16 mouse cellular contexts compared by ENCODE assay signal in genomic region chr4:45719564-45719963, GRCm38 (mm10).
DNase-seq lines count a peak whose midpoint lies in the region; ATAC-seq and TF ChIP-seq lines count a peak whose summit lies in the region.
"Had no signal": no experiment of that assay in that cellular context is flagged by ENCODE, and none has a peak within 500 bp of the region (broad histone marks: within the 10 kb centered on the region; RNA-seq: fewer than 3 reads in every experiment).

No protein-coding gene starts in this region.

- ATAC-seq in megakaryocyte, adult 5-6 weeks (ENCODE audit: poor library complexity, severe bottlenecking), result no peak
- ATAC-seq in inflammation-experienced regulatory T-cells, adult 6 months, result peak; percentile 38
- no peak for ATAC-seq in hindbrain, postnatal 0 days
- ATAC-seq: midbrain, embryonic 13.5 days; Patski had no signal

- H3K9ac ChIP-seq in hindbrain, postnatal 0 days (replicated peaks; ENCODE audit: low read length), result no peak overlapping the region
- H3K9ac ChIP-seq: embryonic facial prominence, embryonic 13.5 days; heart, embryonic 13.5 days; hindbrain, embryonic 15.5 days; liver, embryonic 14.5 days; midbrain, embryonic 13.5 days had no signal

- peaks cover 25% of the 10 kb centered on the region for H3K4me1 ChIP-seq in megakaryocyte, embryonic 14.5 days
- H3K4me1 ChIP-seq in hindbrain, postnatal 0 days (ENCODE audit: insufficient read depth, low read length), result no peaks in the 10 kb centered on the region; the same call in 1 of the 2 replicates

- peak overlapping the region; percentile 69 for H3K4me3 ChIP-seq in megakaryocyte, embryonic 14.5 days (replicated peaks)
- no peak overlapping the region for H3K4me3 ChIP-seq in hindbrain, postnatal 0 days (ENCODE audit: low read length)
- H3K4me3 ChIP-seq: embryonic facial prominence, embryonic 13.5 days; heart, embryonic 13.5 days; hindbrain, embryonic 15.5 days; midbrain, embryonic 13.5 days had no signal

- H3K4me2 ChIP-seq in hindbrain, postnatal 0 days (ENCODE audit: low read depth, low read length), result no peak overlapping the region
- H3K4me2 ChIP-seq: embryonic facial prominence, embryonic 13.5 days; heart, embryonic 13.5 days; hindbrain, embryonic 15.5 days; midbrain, embryonic 13.5 days had no signal

- H3K27ac ChIP-seq in hindbrain, postnatal 0 days, result no peak overlapping the region
- H3K27ac ChIP-seq: embryonic facial prominence, embryonic 13.5 days; heart, embryonic 13.5 days; hindbrain, embryonic 15.5 days; liver, embryonic 14.5 days; midbrain, embryonic 13.5 days had no signal

- DNase-seq in c-Kit-positive CD71-negative TER-119-negative erythroid progenitor cells, embryonic 14.5 days (ENCODE audit: low read depth), result peak; percentile 16
- DNase-seq in thymus, postnatal 4 days, result peak; percentile 62
- DNase-seq in adipocyte (ENCODE audit: low spot score), result no peak
- no peak for DNase-seq in hindbrain, postnatal 0 days (ENCODE audit: low spot score)
- DNase-seq: cerebellum, postnatal 25 days; lung, postnatal 10 days; right cerebral cortex, postnatal 4 days had no signal

- TF ChIP-seq CTCF in hindbrain, postnatal 0 days (IDR thresholded peaks at IDR 0.05; ENCODE audit: low read depth), result no peak

- WGBS in hindbrain, postnatal 0 days, result 49% methylated on average over 3 of the region's 3 CpGs

- peaks cover 10% of the 10 kb centered on the region for H3K27me3 ChIP-seq in megakaryocyte, embryonic 14.5 days (replicated peaks)
- H3K27me3 ChIP-seq in hindbrain, postnatal 0 days (ENCODE audit: insufficient read depth, low read length), result no peaks in the 10 kb centered on the region
- H3K27me3 ChIP-seq: heart, embryonic 13.5 days; hindbrain, embryonic 15.5 days; midbrain, embryonic 13.5 days; Patski had no signal

- H3K36me3 ChIP-seq in megakaryocyte, embryonic 14.5 days (replicated peaks; ENCODE audit: low read length), result no peaks in the 10 kb centered on the region
- no peaks in the 10 kb centered on the region for H3K36me3 ChIP-seq in hindbrain, postnatal 0 days (ENCODE audit: insufficient read depth, low read length)
- H3K36me3 ChIP-seq: embryonic facial prominence, embryonic 13.5 days; heart, embryonic 13.5 days; hindbrain, embryonic 15.5 days; midbrain, embryonic 13.5 days had no signal

- H3K9me3 ChIP-seq in megakaryocyte, embryonic 14.5 days, result no peaks in the 10 kb centered on the region
- H3K9me3 ChIP-seq in hindbrain, postnatal 0 days (ENCODE audit: low read length), result no peaks in the 10 kb centered on the region
- H3K9me3 ChIP-seq: embryonic facial prominence, embryonic 13.5 days; heart, embryonic 13.5 days; hindbrain, embryonic 15.5 days; midbrain, embryonic 13.5 days had no signal

Comparison
In these comparisons a context has a peak if more than half of its experiments do, and no peak if none do; other contexts are left out.
1. DNase-seq: peak in c-Kit-positive CD71-negative TER-119-negative erythroid progenitor cells, embryonic 14.5 days (single experiment) and thymus, postnatal 4 days (single experiment); none in adipocyte (single experiment) and hindbrain, postnatal 0 days (single experiment).